Mouse (Mus musculus) neural tube, embryonic 11.5 days (tissue): ENCODE results near the gene Git2. TPM values are rescaled to one million over a fixed set of nuclear protein-coding genes. Genes with fewer than 3 reads are reported as not detected.

Experiments
- ATAC-seq: fragments of 200-750 bp; cut with Nextera tagmentation; 2 replicates; pipeline ENCODE4 v1.8.0; 2017; ENCODE audit warnings: moderate number of reproducible peaks, mild to moderate bottlenecking, moderate TSS enrichment, moderate library complexity; ENCODE audit not compliant: insufficient read depth, low FRiP score, low TSS enrichment
- DNase-seq: peaks from one replicate; pipeline ENCODE4 v3.0.0-alpha.2; 2015; ENCODE audit warnings: low spot score
- H3K27ac ChIP-seq: fragments of 300-500 bp; sonication (generic); 2 replicates; pipeline ENCODE4 v1.5.1; 2014; ENCODE audit warnings: low read depth, mild to moderate bottlenecking, low read length
- H3K27me3 ChIP-seq: fragments of 300-500 bp; sonication (generic); 2 replicates; pipeline ENCODE4 v1.6.1; 2014; ENCODE audit warnings: mild to moderate bottlenecking, low read length, mixed read lengths; ENCODE audit not compliant: control insufficient read depth, insufficient read depth
- H3K36me3 ChIP-seq: fragments of 300-500 bp; sonication (generic); 2 replicates; pipeline ENCODE4 v1.6.1; 2014; ENCODE audit warnings: mild to moderate bottlenecking, low read length, moderate library complexity, mixed read lengths; ENCODE audit not compliant: control insufficient read depth, insufficient read depth
- H3K4me1 ChIP-seq: fragments of 300-500 bp; sonication (generic); 2 replicates; pipeline ENCODE4 v1.6.1; 2014; ENCODE audit warnings: low read length, mixed read lengths; ENCODE audit not compliant: control insufficient read depth, insufficient read depth
- H3K4me2 ChIP-seq: fragments of 300-500 bp; sonication (generic); 2 replicates; pipeline ENCODE4 v1.6.1; 2014; ENCODE audit warnings: low read depth, mild to moderate bottlenecking, moderate library complexity
- H3K4me3 ChIP-seq: fragments of 300-500 bp; sonication (generic); 2 replicates; pipeline ENCODE4 v1.5.1; 2014; ENCODE audit warnings: low read depth, low read length
- H3K9ac ChIP-seq: fragments of 300-500 bp; sonication (generic); 2 replicates; pipeline ENCODE4 v1.6.1; 2014; ENCODE audit warnings: mild to moderate bottlenecking, low read length
- H3K9me3 ChIP-seq: fragments of 300-500 bp; sonication (generic); 2 replicates; pipeline ENCODE4 v1.6.1; 2016; ENCODE audit warnings: low read length; ENCODE audit not compliant: control insufficient read depth
- WGBS: fragments of 180-500 bp; shearing (Covaris S2); extraction: QIAGEN DNeasy Blood & Tissue Kit; methylation state at CpG from one replicate; pipeline ENCODE4 v1.1.7; 2014; 5-methylcytosine and 5-hydroxymethylcytosine counted together
- polyA plus RNA-seq: library from polyadenylated mRNA; unstranded; fragments of >200 nt; fragmentation: Nextera tagmentation; extraction: Ambion mirVana; gene quantifications from 2 replicates; pipeline ENCODE4 v1.2.1, GENCODE M21; 2014

The Git2 gene
- polyA plus RNA-seq, 1 experiment from 2014 or later: 35.1 TPM

- H3K27ac ChIP-seq: no peak overlapping the region
- H3K9me3 ChIP-seq: no peaks in the 10 kb centered on the region
- 84% methylated on average over 17 of the region's 17 CpGs for WGBS
- no peak overlapping the region for H3K4me2 ChIP-seq
- no peak for ATAC-seq
- no peaks in the 10 kb centered on the region for H3K36me3 ChIP-seq
- H3K4me3 ChIP-seq: no peak overlapping the region
- no peak overlapping the region for H3K9ac ChIP-seq
- no peak for DNase-seq
- H3K27me3 ChIP-seq: no peaks in the 10 kb centered on the region
- H3K4me1 ChIP-seq: no peaks in the 10 kb centered on the region
Measured at GRCm38 (mm10) chr5:114696939-114697338, 78.4 kb downstream of the Git2 start.

GRCm38 (mm10) chr5:114695775-114696174, 79.5 kb downstream of the Git2 start:
- DNase-seq (no peak), ATAC-seq (no peak)
- H3K4me2 ChIP-seq: no peak overlapping the region
- H3K4me1 ChIP-seq: 0 out of 2 replicates have a peak, but pooled peaks cover 3% of the 10 kb centered on the region
- H3K9me3 ChIP-seq: no peaks in the 10 kb centered on the region
- WGBS: 80% methylated on average over 5 of the region's 5 CpGs
- no peaks in the 10 kb centered on the region for H3K27me3 ChIP-seq
- H3K9ac ChIP-seq: no peak overlapping the region
- H3K4me3 ChIP-seq: no peak overlapping the region
- H3K36me3 ChIP-seq: no peaks in the 10 kb centered on the region
- H3K27ac ChIP-seq: no peak overlapping the region

- Histone ChIP-seq H3K4me3 (peak within 1 kb of the TSS; percentile 75), H3K4me2 (peak within 1 kb of the TSS; percentile 95), H3K9me3 (no peaks in the 10 kb centered on the region), H3K36me3 (no peaks in the 10 kb centered on the region), H3K4me1 (peaks cover 8% of the 10 kb centered on the region; the same call in 1 of the 2 replicates), H3K9ac (peak within 1 kb of the TSS; percentile 81), H3K27ac (no peak within 1 kb of the TSS), H3K27me3 (no peaks in the 10 kb centered on the region)
- 6% methylated on average over 49 of the region's 75 CpGs for WGBS
- ATAC-seq (peak; percentile 98), DNase-seq (peak; percentile 95)
Measured at GRCm38 (mm10) chr5:114690633-114691567, 84.4 kb downstream of the Git2 start, which contains the start of gene Gltp. Gene Gltp, minus strand, starts transcription at chr5:114690984.

- DNase-seq (peak; percentile 26), ATAC-seq (no peak)
- no peaks in the 10 kb centered on the region for H3K9me3 ChIP-seq
- H3K9ac ChIP-seq: peak overlapping the region; percentile 81; the same call in 1 of the 2 replicates
- H3K36me3 ChIP-seq: no peaks in the 10 kb centered on the region
- WGBS: 21% methylated on average over 16 of the region's 16 CpGs
- peak overlapping the region; percentile 95 for H3K4me2 ChIP-seq
- no peaks in the 10 kb centered on the region for H3K27me3 ChIP-seq
- H3K4me3 ChIP-seq: peak overlapping the region; percentile 75
- H3K4me1 ChIP-seq: peaks cover 8% of the 10 kb centered on the region; the same call in 1 of the 2 replicates
- no peak overlapping the region for H3K27ac ChIP-seq
Measured at GRCm38 (mm10) chr5:114689700-114690366, 85.5 kb downstream of the Git2 start.

GRCm38 (mm10) chr5:114688703-114689102, 86.6 kb downstream of the Git2 start:
- Histone ChIP-seq H3K36me3 (no peaks in the 10 kb centered on the region), H3K4me1 (peaks cover 9% of the 10 kb centered on the region; the same call in 1 of the 2 replicates), H3K27ac (no peak overlapping the region), H3K9me3 (no peaks in the 10 kb centered on the region), H3K27me3 (no peaks in the 10 kb centered on the region), H3K4me2 (no peak overlapping the region), H3K9ac (no peak overlapping the region), H3K4me3 (no peak overlapping the region)
- no peak for DNase-seq
- ATAC-seq: no peak
- WGBS: 84% methylated on average over 13 of the region's 13 CpGs

GRCm38 (mm10) chr5:114687901-114688300, 87.4 kb downstream of the Git2 start:
- H3K4me2 ChIP-seq: no peak overlapping the region
- DNase-seq (no peak), ATAC-seq (no peak)
- no peak overlapping the region for H3K27ac ChIP-seq
- no peak overlapping the region for H3K4me3 ChIP-seq
- H3K27me3 ChIP-seq: no peaks in the 10 kb centered on the region
- H3K9ac ChIP-seq: no peak overlapping the region
- H3K36me3 ChIP-seq: no peaks in the 10 kb centered on the region
- peaks cover 11% of the 10 kb centered on the region for H3K4me1 ChIP-seq
- H3K9me3 ChIP-seq: no peaks in the 10 kb centered on the region

GRCm38 (mm10) chr5:114686726-114687210, 88.5 kb downstream of the Git2 start:
- Histone ChIP-seq H3K9me3 (no peaks in the 10 kb centered on the region), H3K27me3 (no peaks in the 10 kb centered on the region), H3K4me2 (no peak overlapping the region), H3K4me3 (no peak overlapping the region), H3K36me3 (no peaks in the 10 kb centered on the region), H3K9ac (no peak overlapping the region), H3K4me1 (peaks cover 15% of the 10 kb centered on the region), H3K27ac (no peak overlapping the region)
- 66% methylated on average over 7 of the region's 7 CpGs for WGBS
- DNase-seq (no peak), ATAC-seq (no peak)

- H3K4me2 ChIP-seq: no peak overlapping the region
- no peak overlapping the region for H3K9ac ChIP-seq
- DNase-seq: no peak
- no peaks in the 10 kb centered on the region for H3K9me3 ChIP-seq
- no peak for ATAC-seq
- 94% methylated on average over 5 of the region's 5 CpGs for whole genome bisulfite sequencing
- H3K36me3 ChIP-seq: no peaks in the 10 kb centered on the region
- peaks cover 13% of the 10 kb centered on the region for H3K4me1 ChIP-seq
- no peak overlapping the region for H3K4me3 ChIP-seq
- H3K27me3 ChIP-seq: no peaks in the 10 kb centered on the region
- no peak overlapping the region for H3K27ac ChIP-seq
Measured at GRCm38 (mm10) chr5:114685986-114686385, 89.3 kb downstream of the Git2 start.
